Mouse (Mus musculus): ENCODE measurements around the gene Gopc. TPM values are rescaled to one million over a fixed set of nuclear protein-coding genes. Genes with fewer than 3 reads are reported as not detected.

The Gopc gene
- total RNA-seq, 2 experiments from 2014 or later = 40.2 to 41.7 TPM

DNA sequence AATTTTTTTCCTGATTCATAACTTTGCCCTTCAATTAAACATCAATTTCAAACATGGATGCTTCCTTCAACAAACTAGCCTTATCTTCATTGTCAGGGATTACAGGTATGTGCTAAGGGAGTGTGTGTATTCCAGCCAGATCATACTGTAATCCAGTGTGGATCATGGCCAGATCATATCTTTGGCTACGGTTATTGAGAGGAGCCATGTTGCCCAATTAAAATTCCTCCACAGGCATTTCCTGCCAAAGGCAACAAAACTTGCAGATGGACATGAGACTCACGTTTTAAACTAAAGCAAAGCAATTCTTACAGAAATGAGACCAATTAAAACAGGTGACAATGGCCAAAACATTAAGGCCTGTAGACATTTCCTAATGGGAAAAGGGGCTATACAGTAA, 34.5 kb upstream of the Gopc start:
- peak overlapping the region; percentile 53 for H3K4me3 ChIP-seq
- DNase-seq (ENCODE audit: low spot score in 2 of 2) = no peak
- TF ChIP-seq CTCF (conservative IDR thresholded peaks at IDR 0.05) = no peak
- H3K27ac ChIP-seq = peak overlapping the region; percentile 83

GRCm38 (mm10) chr10:52415020-52415419, 33.1 kb upstream of the Gopc start:
- no peak overlapping the region for H3K4me3 ChIP-seq
- no peak overlapping the region for H3K27ac ChIP-seq
- no peak for TF ChIP-seq CTCF (conservative IDR thresholded peaks at IDR 0.05)
- DNase-seq (ENCODE audit: low spot score in 2 of 2) = no peak

DNA sequence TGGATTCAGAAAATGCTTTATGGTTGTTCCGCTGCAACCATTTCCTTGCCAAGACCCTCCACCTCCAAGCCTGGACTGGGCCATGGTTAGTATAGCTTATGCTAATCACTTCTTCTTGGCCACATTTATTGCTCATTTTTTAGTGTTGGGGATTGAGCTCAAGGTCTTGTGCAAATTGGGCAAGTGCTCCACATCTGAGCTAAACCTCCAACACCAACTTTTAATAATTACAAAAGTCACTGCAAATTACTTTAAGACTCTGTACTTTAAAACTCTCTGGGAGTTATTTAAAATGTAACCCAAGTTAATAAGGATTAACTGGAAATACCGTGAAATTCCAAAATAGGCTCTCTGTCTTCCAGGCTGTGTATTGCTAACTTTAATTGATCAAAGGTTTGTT, 25.6 kb upstream of the Gopc start:
- no peak for DNase-seq (ENCODE audit: low spot score in 2 of 2)
- Histone ChIP-seq H3K4me3 (no peak overlapping the region), H3K27ac (no peak overlapping the region)
- no peak for TF ChIP-seq CTCF (conservative IDR thresholded peaks at IDR 0.05)

- no peak overlapping the region for H3K4me3 ChIP-seq
- no peak for TF ChIP-seq CTCF (conservative IDR thresholded peaks at IDR 0.05)
- DNase-seq (ENCODE audit: low spot score in 2 of 2) = no peak
- no peak overlapping the region for H3K27ac ChIP-seq
Measured at GRCm38 (mm10) chr10:52405160-52405559, 23.2 kb upstream of the Gopc start.

GRCm38 (mm10) chr10:52399722-52400121, 17.8 kb upstream of the Gopc start:
- no peak for TF ChIP-seq CTCF (conservative IDR thresholded peaks at IDR 0.05)

GRCm38 (mm10) chr10:52398715-52399114, 16.8 kb upstream of the Gopc start:
- DNase-seq (ENCODE audit: low spot score in 2 of 2) = no peak
- Histone ChIP-seq H3K27ac (no peak overlapping the region), H3K4me3 (no peak overlapping the region)
- TF ChIP-seq CTCF (conservative IDR thresholded peaks at IDR 0.05) = no peak

More at GRCm38 (mm10) chr10:52399722-52400121, 17.8 kb upstream of the Gopc start:
- no peak for DNase-seq (ENCODE audit: low spot score in 2 of 2)
- Histone ChIP-seq H3K27ac (no peak overlapping the region), H3K4me3 (no peak overlapping the region)

GRCm38 (mm10) chr10:52396647-52397046, 14.7 kb upstream of the Gopc start:
- Histone ChIP-seq H3K4me3 (no peak overlapping the region), H3K27ac (no peak overlapping the region)
- no peak for TF ChIP-seq CTCF (conservative IDR thresholded peaks at IDR 0.05)
- DNase-seq (ENCODE audit: low spot score in 2 of 2) = no peak

DNA sequence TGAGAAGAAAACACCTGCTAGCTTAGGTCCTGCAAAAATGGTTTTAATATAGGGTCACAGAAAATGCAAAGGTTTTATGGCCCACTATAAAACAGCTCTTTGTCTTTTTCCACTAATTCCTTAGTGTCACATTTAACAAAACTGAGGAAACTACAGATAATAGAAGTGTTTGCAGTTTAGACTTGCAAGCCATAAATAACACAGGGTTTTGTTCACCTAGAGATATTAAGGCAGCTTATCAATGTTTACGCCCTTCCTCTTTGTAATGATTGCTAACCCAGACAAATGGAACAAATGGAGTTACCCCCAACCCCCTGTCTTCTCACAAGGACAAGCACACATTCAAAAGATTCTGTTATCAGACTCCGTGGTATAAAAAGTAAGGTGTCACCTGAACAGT, 9.3 kb upstream of the Gopc start:
- DNase-seq (ENCODE audit: low spot score in 2 of 2) = no peak

GRCm38 (mm10) chr10:52389438-52389837, 7.5 kb upstream of the Gopc start:
- DNase-seq (ENCODE audit: low spot score in 2 of 2) = no peak
- no peak overlapping the region for H3K4me3 ChIP-seq
- no peak for TF ChIP-seq CTCF (conservative IDR thresholded peaks at IDR 0.05)
- no peak overlapping the region for H3K27ac ChIP-seq

More for the DNA sequence above, 9.3 kb upstream of the Gopc start:
- Histone ChIP-seq H3K4me3 (no peak overlapping the region), H3K27ac (no peak overlapping the region)
- no peak for TF ChIP-seq CTCF (conservative IDR thresholded peaks at IDR 0.05)

- no peak within 1 kb of the TSS for H3K4me3 ChIP-seq
- no peak for DNase-seq (ENCODE audit: low spot score in 2 of 2)
- no peak for TF ChIP-seq CTCF (conservative IDR thresholded peaks at IDR 0.05)
- no peak within 1 kb of the TSS for H3K27ac ChIP-seq
Measured at GRCm38 (mm10) chr10:52388922-52389430, 7.1 kb upstream of the Gopc start, which contains the start of gene Nepn. Gene Nepn, plus strand, starts transcription at chr10:52388972.

- H3K4me3 ChIP-seq = no peak overlapping the region
- TF ChIP-seq CTCF (conservative IDR thresholded peaks at IDR 0.05) = no peak
- H3K27ac ChIP-seq = no peak overlapping the region
- no peak for DNase-seq (ENCODE audit: low spot score in 2 of 2)
Measured at GRCm38 (mm10) chr10:52387192-52387591, 5.3 kb upstream of the Gopc start.

DNA sequence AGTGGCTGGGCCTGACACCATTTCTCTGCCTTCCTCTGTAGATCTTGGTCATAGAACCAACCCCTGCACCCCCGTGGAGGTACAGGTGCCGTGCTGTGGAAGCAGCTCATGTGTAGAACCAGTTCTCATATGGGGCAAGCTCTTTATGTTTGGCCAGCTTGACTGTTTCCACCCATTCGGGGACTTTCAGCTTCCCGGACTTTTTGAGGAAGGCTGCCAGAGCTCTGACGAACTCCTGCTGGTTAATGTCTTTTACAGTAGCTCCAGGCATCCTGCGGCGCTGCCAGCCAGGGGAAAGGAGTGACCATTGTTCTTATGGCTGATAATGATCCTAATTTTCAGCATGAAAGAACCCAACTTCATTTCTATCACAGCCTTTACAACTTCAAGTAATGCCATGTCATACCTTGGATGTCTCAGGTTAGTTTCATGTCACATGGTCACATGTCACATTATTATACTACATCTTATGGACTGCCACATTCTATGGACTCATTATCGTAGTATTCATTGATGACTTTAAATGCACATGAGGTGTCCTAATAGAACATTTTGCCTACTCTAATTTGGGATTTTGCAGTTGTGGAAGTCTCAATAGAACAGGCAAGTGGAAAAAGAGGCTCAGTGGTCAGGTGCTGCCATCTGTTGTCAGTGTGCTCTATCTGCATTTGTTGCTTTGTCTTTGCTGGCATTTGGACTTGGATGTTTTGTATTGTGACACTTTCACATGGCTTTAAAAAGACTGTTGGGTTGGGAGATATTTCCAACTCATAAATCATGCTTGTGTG, 3.1 kb upstream of the Gopc start:
- DNase-seq (ENCODE audit: low spot score in 2 of 2) = peak; percentile 42 to 64

GRCm38 (mm10) chr10:52383522-52383921, 1.6 kb upstream of the Gopc start:
- TF ChIP-seq CTCF (conservative IDR thresholded peaks at IDR 0.05) = no peak
- no peak overlapping the region for H3K27ac ChIP-seq
- H3K4me3 ChIP-seq = no peak overlapping the region
- no peak for DNase-seq (ENCODE audit: low spot score in 2 of 2)

More for the DNA sequence above, 3.1 kb upstream of the Gopc start:
- no peak overlapping the region for H3K4me3 ChIP-seq
- H3K27ac ChIP-seq = no peak overlapping the region
- TF ChIP-seq CTCF (conservative IDR thresholded peaks at IDR 0.05) = peak; percentile 97

- TF ChIP-seq CTCF (conservative IDR thresholded peaks at IDR 0.05) = no peak
- DNase-seq (ENCODE audit: low spot score in 2 of 2) = no peak
- Histone ChIP-seq H3K27ac (no peak overlapping the region), H3K4me3 (peak overlapping the region; percentile 97)
Measured at GRCm38 (mm10) chr10:52383022-52383421, 1.1 kb upstream of the Gopc start.
